Mouse (Mus musculus): ENCODE results near the gene Vmn1r88.

Vmn1r88 gene

GRCm38 (mm10) chr7:13159268-13159667 is at the start of gene Vmn1r88:
Vmn1r88 (plus strand) TSS chr7:13159568.
- no peak for DNase-seq (ENCODE audit: low spot score)

DNA sequence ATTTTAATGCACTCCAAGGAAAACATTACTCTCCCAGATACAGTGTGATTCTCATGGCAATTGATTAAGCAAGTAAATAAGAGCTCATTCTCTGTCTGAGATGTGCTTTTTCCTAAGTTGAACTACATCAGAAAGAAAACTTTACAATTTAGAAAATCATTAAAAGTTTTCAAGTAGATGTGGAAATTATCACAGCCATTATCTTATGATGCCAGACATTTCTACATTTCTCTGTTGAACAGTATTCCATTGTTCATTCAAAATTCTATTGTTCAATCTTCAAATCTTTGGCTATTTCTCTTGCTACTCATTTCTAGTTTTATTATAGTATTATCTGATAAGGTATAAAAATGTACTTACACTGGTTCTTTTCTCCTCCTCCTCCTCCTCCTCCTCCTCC is 39.6 kb upstream of the Vmn1r88 start, which contains the start of gene Vmn1r86:
TSS of gene Vmn1r86 (minus strand) at position 101 of the 400 bp plus-strand sequence.
- DNase-seq (ENCODE audit: low spot score): no peak

- DNase-seq (ENCODE audit: low spot score): peak; percentile 6
Measured at GRCm38 (mm10) chr7:13123554-13124153, 35.7 kb upstream of the Vmn1r88 start.

- DNase-seq (ENCODE audit: low spot score): no peak
Measured at GRCm38 (mm10) chr7:13131856-13132255, 27.5 kb upstream of the Vmn1r88 start.

GRCm38 (mm10) chr7:13137340-13137739 is 22.0 kb upstream of the Vmn1r88 start:
- no peak for DNase-seq (ENCODE audit: low spot score)

- no peak for DNase-seq (ENCODE audit: low spot score)
Measured at GRCm38 (mm10) chr7:13140057-13140456, 19.3 kb upstream of the Vmn1r88 start, which contains the start of gene Vmn1r87. Vmn1r87 (minus strand) TSS chr7:13140157.

DNA sequence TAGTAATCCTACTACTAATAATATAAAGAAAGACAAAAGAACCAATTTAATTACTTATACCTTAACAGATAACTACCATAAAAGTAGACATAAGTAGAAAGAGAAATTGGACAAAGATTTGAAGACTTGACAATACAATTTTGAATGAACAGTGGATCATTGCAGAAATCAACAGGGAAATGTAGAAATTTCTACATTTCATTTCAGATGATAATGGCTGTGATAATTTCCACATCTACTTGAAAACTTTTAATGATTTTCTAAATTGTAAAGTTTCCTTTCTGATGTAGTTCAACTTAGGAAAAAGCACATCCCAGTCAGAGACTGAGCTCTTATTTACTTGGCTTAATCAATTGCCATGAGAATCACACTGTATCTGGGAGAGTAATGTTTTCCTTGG is 53.4 kb downstream of the Vmn1r88 start, which contains the start of gene Vmn1r89:
TSS of gene Vmn1r89 (plus strand) at position 301 of the 400 bp plus-strand sequence.
- no peak for DNase-seq (ENCODE audit: low spot score)

Measured in testis, postnatal 14 days (tissue).